Mouse (Mus musculus): ENCODE results near the gene Naa60.

GRCm38 (mm10) chr16:3872216-3873047 is at the start of gene Naa60:
- TF ChIP-seq EP300 (IDR thresholded peaks at IDR 0.05; ENCODE audit: low read depth), result no peak
- no peak for TF ChIP-seq CTCF (IDR thresholded peaks at IDR 0.05; ENCODE audit: low read depth)
